Mouse (Mus musculus): ENCODE results near the gene Slc29a2. TPM values are rescaled to one million over a fixed set of nuclear protein-coding genes. Genes with fewer than 3 reads are reported as not detected.

The Slc29a2 gene
- total RNA-seq, 1 experiment from 2014 or later, result not detected

- no peak for ATAC-seq (ENCODE audit: extremely low read depth, insufficient number of reproducible peaks, low FRiP score, poor library complexity, severe bottlenecking)
These were observed 49.4 kb downstream of the Slc29a2 start for GRCm38 (mm10) chr19:5073028-5073427.

- no peak for ATAC-seq (ENCODE audit: extremely low read depth, insufficient number of reproducible peaks, low FRiP score, poor library complexity, severe bottlenecking)
These were observed 49.9 kb downstream of the Slc29a2 start for GRCm38 (mm10) chr19:5073518-5073917.

- ATAC-seq (ENCODE audit: extremely low read depth, insufficient number of reproducible peaks, low FRiP score, poor library complexity, severe bottlenecking), result no peak
These were observed 55.6 kb downstream of the Slc29a2 start for GRCm38 (mm10) chr19:5079279-5079678.

Other genes starting within 250 kb of the Slc29a2 start
- gene Rbm4, start 230.0 kb upstream of the Slc29a2 start, total RNA-seq (2017), result 84.6 and 93.8 TPM in 2 replicates
- gene Gm21992, start 212.2 kb upstream of the Slc29a2 start, total RNA-seq (2017), result 17.3 and 24.4 TPM in 2 replicates
- 16.6 and 19.0 TPM in 2 replicates for gene Rbm14, start 212.2 kb upstream of the Slc29a2 start, total RNA-seq (2017)
- 10.9 and 16.5 TPM in 2 replicates for gene Ccs, start 184.5 kb upstream of the Slc29a2 start, total RNA-seq (2017)
- not detected in 2 replicates for gene Ccdc87, start 184.5 kb upstream of the Slc29a2 start, total RNA-seq (2017)
- 0.23 and 0.37 TPM in 2 replicates for gene Ctsf, start 168.7 kb upstream of the Slc29a2 start, total RNA-seq (2017)
- not detected in 2 replicates for gene Actn3, start 146.0 kb upstream of the Slc29a2 start, total RNA-seq (2017)
- 8.4 and 9.9 TPM in 2 replicates for gene Zdhhc24, start 145.2 kb upstream of the Slc29a2 start, total RNA-seq (2017)
- gene Bbs1, start 117.2 kb upstream of the Slc29a2 start, total RNA-seq (2017), result 2.2 and 2.5 TPM in 2 replicates
- gene Dpp3, start 95.6 kb upstream of the Slc29a2 start, total RNA-seq (2017), result 37.8 and 42.8 TPM in 2 replicates
- 0.25 and 0.70 TPM in 2 replicates for gene Peli3, start 80.7 kb upstream of the Slc29a2 start, total RNA-seq (2017)
- 11.2 and 14.5 TPM in 2 replicates for gene Mrpl11, start 61.7 kb upstream of the Slc29a2 start, total RNA-seq (2017)
- not detected in 2 replicates for gene Npas4, start 33.5 kb upstream of the Slc29a2 start, total RNA-seq (2017)
- gene B4gat1, start 15.0 kb downstream of the Slc29a2 start, total RNA-seq (2017), result 0.49 and 0.81 TPM in 2 replicates
- gene AC124502.3, start 15.0 kb downstream of the Slc29a2 start, total RNA-seq (2017), result 2.3 and 4.3 TPM in 2 replicates
- 31.8 and 34.6 TPM in 2 replicates for gene Brms1, start 17.5 kb downstream of the Slc29a2 start, total RNA-seq (2017)
- gene Rin1, start 26.6 kb downstream of the Slc29a2 start, total RNA-seq (2017), result 0.12 and 0.70 TPM in 2 replicates
- not detected in 2 replicates for gene Cd248, start 44.2 kb downstream of the Slc29a2 start, total RNA-seq (2017)
- not detected in 2 replicates for gene Tmem151a, start 61.7 kb downstream of the Slc29a2 start, total RNA-seq (2017)
- 6.9 and 10.4 TPM in 2 replicates for gene Yif1a, start 64.7 kb downstream of the Slc29a2 start, total RNA-seq (2017)
- gene Cnih2, start 74.7 kb downstream of the Slc29a2 start, total RNA-seq (2017), result not detected in 2 replicates
- gene Rab1b, start 83.2 kb downstream of the Slc29a2 start, total RNA-seq (2017), result 74.5 and 91.6 TPM in 2 replicates
- 16.7 and 18.7 TPM in 2 replicates for gene Klc2, start 94.7 kb downstream of the Slc29a2 start, total RNA-seq (2017)
- 50.5 and 54.0 TPM in 2 replicates for gene Pacs1, start 249.3 kb downstream of the Slc29a2 start, total RNA-seq (2017)